Mouse (Mus musculus): ENCODE results near the gene Gm37419. TPM values are rescaled to one million over a fixed set of nuclear protein-coding genes. Genes with fewer than 3 reads are reported as not detected.

The Gm37419 gene
- polyA plus RNA-seq, 1 experiment from 2014 or later = not detected

DNA sequence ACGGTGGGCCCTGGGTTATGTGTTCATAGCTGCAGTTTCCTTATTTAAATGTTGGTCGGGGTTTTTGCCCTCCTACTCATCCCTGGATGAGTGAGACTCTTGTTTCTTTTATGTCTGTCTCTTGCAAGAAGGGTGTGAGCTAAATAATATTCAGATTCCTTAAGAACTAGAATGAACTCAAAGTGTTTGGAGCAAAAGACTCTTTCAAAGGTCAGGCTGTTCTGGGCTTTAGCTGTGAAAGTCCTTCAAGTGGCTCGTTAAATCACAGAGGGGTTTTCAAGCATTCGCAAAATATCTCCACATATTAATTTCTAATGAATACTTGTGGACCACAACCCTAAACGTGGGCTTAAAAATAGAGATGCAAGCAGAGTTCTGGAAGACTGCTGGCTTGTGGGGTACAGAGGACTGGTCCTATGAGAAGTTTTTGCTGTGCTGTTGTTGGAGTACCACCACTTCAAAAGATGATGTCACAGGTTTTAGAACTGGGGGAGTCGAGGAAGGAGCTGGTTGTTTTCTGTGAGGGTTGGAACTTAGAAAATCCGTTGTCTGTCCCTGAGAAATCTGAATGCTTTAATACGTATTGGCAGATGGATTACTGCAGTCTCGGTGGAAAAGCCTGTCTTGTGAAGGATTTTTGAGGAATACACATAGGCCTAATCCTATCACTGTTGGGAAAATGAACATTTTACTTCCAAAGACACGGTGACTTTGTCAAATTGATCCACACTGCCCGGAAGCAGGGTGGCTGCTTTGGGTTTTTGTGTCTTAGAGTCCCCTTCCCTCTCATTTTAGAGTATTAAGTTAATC, 2.1 kb downstream of the Gm37419 start:
- Histone ChIP-seq H3K27me3 (ENCODE audit: low read depth, poor library complexity, severe bottlenecking) (peaks cover 25% of the 10 kb centered on the region), H3K9me3 (replicated peaks) (no peaks in the 10 kb centered on the region), H3K36me3 (no peaks in the 10 kb centered on the region), H3K4me3 (peak overlapping the region; percentile 64), H3K4me1 (peaks cover 35% of the 10 kb centered on the region), H3K27ac (peak overlapping the region; percentile 42; the same call in 1 of the 2 replicates)
- 38% methylated on average over 11 of the region's 11 CpGs for WGBS
- no peak for DNase-seq (ENCODE audit: low spot score)

GRCm38 (mm10) chr16:23991170-23991569, 2.9 kb downstream of the Gm37419 start:
- 0% methylated on average over 4 of the region's 4 CpGs for WGBS
- no peak overlapping the region for H3K27ac ChIP-seq

DNA sequence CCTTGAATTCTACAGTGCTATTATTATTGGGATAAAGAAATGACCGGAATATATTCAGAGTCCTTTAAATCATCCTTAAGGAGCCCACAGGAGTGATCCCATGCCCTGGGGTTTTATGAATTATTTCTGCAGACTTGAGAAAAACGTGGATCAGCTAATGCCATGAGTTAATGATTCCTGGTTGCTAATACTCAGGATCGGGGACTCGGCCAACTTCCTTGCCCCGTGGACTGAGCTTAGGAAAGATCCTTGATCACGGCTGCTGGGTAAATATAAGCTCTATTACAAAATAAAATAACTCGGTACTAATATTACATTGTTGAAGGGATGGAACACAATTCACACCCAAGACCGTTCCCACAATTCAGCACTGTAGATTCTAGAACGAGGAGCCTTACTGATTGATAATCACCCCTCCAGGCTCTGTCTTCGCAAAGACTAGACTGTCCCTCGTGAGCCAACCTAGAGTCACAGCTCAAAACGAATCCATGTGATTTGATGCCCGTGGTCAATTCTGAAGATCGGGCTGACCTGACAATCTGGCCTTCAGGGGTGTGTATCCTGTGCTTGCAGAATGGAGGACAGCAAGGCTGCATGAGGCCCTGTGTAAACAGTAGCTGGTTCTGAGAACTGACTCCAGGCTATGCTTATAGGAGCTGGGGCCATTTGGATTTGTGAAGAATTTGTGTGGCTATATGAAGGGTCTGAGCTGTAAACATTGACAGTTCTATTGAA, 3.7 kb downstream of the Gm37419 start:
- WGBS = 90% methylated on average over 14 of the region's 14 CpGs
- H3K27me3 ChIP-seq (ENCODE audit: low read depth, poor library complexity, severe bottlenecking) = peaks cover 11% of the 10 kb centered on the region
- no peaks in the 10 kb centered on the region for H3K36me3 ChIP-seq
- no peaks in the 10 kb centered on the region for H3K9me3 ChIP-seq (replicated peaks)
- DNase-seq (ENCODE audit: low spot score) = no peak
- H3K4me3 ChIP-seq = no peak overlapping the region
- peaks cover 26% of the 10 kb centered on the region for H3K4me1 ChIP-seq
- H3K27ac ChIP-seq = no peak overlapping the region

More at GRCm38 (mm10) chr16:23991170-23991569, 2.9 kb downstream of the Gm37419 start:
- Histone ChIP-seq H3K4me3 (no peak overlapping the region), H3K9me3 (replicated peaks) (no peaks in the 10 kb centered on the region), H3K36me3 (no peaks in the 10 kb centered on the region), H3K4me1 (peaks cover 35% of the 10 kb centered on the region), H3K27me3 (ENCODE audit: low read depth, poor library complexity, severe bottlenecking) (peaks cover 19% of the 10 kb centered on the region)
- DNase-seq (ENCODE audit: low spot score) = peak; percentile 91

GRCm38 (mm10) chr16:23993351-23994321, 5.4 kb downstream of the Gm37419 start:
- 51% methylated on average over 17 of the region's 17 CpGs for WGBS
- H3K27ac ChIP-seq = no peak overlapping the region

GRCm38 (mm10) chr16:23996342-23996741, 8.1 kb downstream of the Gm37419 start:
- H3K27me3 ChIP-seq (ENCODE audit: low read depth, poor library complexity, severe bottlenecking) = no peaks in the 10 kb centered on the region
- WGBS = 89% methylated on average over 7 of the region's 7 CpGs
- peaks cover 12% of the 10 kb centered on the region for H3K4me1 ChIP-seq
- no peaks in the 10 kb centered on the region for H3K9me3 ChIP-seq (replicated peaks)
- H3K36me3 ChIP-seq = no peaks in the 10 kb centered on the region
- H3K27ac ChIP-seq = no peak overlapping the region
- H3K4me3 ChIP-seq = no peak overlapping the region
- DNase-seq (ENCODE audit: low spot score) = no peak

More at GRCm38 (mm10) chr16:23993351-23994321, 5.4 kb downstream of the Gm37419 start:
- H3K9me3 ChIP-seq (replicated peaks) = no peaks in the 10 kb centered on the region
- peaks cover 10% of the 10 kb centered on the region for H3K27me3 ChIP-seq (ENCODE audit: low read depth, poor library complexity, severe bottlenecking)
- H3K4me3 ChIP-seq = no peak overlapping the region
- no peak for DNase-seq (ENCODE audit: low spot score)
- peaks cover 25% of the 10 kb centered on the region for H3K4me1 ChIP-seq
- no peaks in the 10 kb centered on the region for H3K36me3 ChIP-seq

DNA sequence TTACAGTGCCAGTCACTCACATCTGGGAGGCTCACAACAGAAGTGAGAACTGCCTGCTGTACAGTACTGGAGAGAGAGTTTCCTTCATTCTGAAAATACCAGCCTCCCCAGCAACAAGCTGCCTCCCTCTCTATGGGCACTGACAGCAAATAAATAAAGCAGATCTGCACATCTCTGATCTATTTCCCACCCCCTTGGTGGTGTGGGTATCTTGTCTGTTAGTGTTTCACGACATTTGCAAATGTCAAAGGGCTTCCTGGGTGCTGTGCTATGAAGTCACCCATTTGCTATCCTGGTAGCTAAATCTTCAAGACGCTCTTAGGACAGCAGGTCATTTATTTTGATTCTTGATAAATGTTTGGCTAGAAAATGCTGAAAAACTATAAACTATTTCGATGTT, 8.9 kb downstream of the Gm37419 start:
- Histone ChIP-seq H3K4me1 (peaks cover 9% of the 10 kb centered on the region; the same call in 1 of the 2 replicates), H3K4me3 (no peak overlapping the region), H3K9me3 (replicated peaks) (no peaks in the 10 kb centered on the region), H3K27me3 (ENCODE audit: low read depth, poor library complexity, severe bottlenecking) (no peaks in the 10 kb centered on the region), H3K36me3 (no peaks in the 10 kb centered on the region), H3K27ac (no peak overlapping the region)
- no peak for DNase-seq (ENCODE audit: low spot score)
- 85% methylated on average over 3 of the region's 3 CpGs for WGBS

- Histone ChIP-seq H3K4me3 (no peak overlapping the region), H3K4me1 (peaks cover 9% of the 10 kb centered on the region; the same call in 1 of the 2 replicates), H3K27ac (no peak overlapping the region), H3K9me3 (replicated peaks) (no peaks in the 10 kb centered on the region), H3K36me3 (no peaks in the 10 kb centered on the region), H3K27me3 (ENCODE audit: low read depth, poor library complexity, severe bottlenecking) (no peaks in the 10 kb centered on the region)
- no peak for DNase-seq (ENCODE audit: low spot score)
- 90% methylated on average over 6 of the region's 6 CpGs for WGBS
Measured at GRCm38 (mm10) chr16:23997912-23998311, 9.6 kb downstream of the Gm37419 start.

DNA sequence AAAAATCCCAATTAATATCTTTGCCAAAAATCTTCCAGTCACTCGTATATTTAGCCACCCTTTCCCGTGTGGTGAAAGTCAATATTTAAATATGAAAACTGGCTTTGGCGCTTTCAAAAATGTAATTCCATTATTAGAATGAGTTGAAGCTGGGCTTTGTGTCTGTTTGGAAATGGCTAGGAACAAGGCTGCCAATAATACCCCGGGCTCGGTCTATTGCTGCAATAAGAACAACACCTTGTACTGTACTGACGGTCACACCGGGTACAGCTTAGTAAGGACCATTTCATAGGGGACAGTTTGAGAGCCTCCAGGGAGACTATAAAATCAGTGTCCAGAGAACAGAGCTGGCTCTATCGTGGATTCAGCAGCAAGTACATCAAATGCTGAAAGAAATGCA, 17.6 kb downstream of the Gm37419 start:
- DNase-seq (ENCODE audit: low spot score) = no peak
- H3K4me1 ChIP-seq = no peaks in the 10 kb centered on the region
- H3K9me3 ChIP-seq (replicated peaks) = no peaks in the 10 kb centered on the region
- 87% methylated on average over 8 of the region's 8 CpGs for WGBS
- no peaks in the 10 kb centered on the region for H3K27me3 ChIP-seq (ENCODE audit: low read depth, poor library complexity, severe bottlenecking)
- no peaks in the 10 kb centered on the region for H3K36me3 ChIP-seq
- no peak overlapping the region for H3K27ac ChIP-seq
- no peak overlapping the region for H3K4me3 ChIP-seq

DNA sequence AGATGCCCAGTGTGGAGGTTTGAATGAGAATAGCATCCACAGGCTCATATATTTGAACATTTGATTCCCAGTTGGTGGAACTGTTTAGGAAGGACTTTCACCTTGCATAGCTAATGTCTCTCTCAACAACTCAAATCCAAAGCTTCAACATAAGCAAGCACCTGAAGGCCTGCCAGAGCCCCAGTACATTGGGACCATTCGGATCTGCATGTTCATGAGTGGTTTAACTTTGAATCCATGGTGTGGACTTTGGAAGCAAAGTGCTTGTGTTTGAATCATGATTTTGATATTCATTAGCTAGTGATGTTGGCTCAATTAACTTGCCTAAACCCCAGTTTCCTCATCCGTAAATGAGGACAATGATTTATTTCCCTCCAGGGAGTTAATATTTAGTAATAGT, 21.6 kb downstream of the Gm37419 start:
- no peak overlapping the region for H3K27ac ChIP-seq
- H3K4me1 ChIP-seq = no peaks in the 10 kb centered on the region
- 91% methylated on average over 2 of the region's 2 CpGs for WGBS
- no peak for DNase-seq (ENCODE audit: low spot score)
- no peaks in the 10 kb centered on the region for H3K9me3 ChIP-seq (replicated peaks)
- H3K27me3 ChIP-seq (ENCODE audit: low read depth, poor library complexity, severe bottlenecking) = no peaks in the 10 kb centered on the region
- H3K36me3 ChIP-seq = no peaks in the 10 kb centered on the region
- H3K4me3 ChIP-seq = no peak overlapping the region

DNA sequence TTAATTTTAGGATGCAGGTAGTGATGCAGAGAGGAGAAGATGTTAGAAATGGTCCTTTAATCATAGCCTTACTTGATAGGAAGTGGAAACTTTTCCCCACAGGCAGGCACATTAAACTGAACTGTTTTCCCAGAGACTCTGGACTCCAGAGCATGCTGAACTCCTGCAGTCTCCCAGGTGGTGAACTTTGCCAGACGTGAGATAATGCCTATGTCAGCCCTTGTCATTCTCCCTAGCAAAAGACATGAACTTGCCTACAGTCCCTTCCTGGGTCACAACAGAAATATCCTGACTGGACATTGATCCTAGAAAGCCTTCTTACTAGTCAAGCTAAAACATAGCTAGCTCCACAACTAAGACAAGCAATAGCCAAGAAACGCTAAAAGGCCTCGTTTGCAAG, 23.0 kb downstream of the Gm37419 start:
- H3K27me3 ChIP-seq (ENCODE audit: low read depth, poor library complexity, severe bottlenecking) = no peaks in the 10 kb centered on the region
- WGBS = 80% methylated on average over 3 of the region's 3 CpGs

DNA sequence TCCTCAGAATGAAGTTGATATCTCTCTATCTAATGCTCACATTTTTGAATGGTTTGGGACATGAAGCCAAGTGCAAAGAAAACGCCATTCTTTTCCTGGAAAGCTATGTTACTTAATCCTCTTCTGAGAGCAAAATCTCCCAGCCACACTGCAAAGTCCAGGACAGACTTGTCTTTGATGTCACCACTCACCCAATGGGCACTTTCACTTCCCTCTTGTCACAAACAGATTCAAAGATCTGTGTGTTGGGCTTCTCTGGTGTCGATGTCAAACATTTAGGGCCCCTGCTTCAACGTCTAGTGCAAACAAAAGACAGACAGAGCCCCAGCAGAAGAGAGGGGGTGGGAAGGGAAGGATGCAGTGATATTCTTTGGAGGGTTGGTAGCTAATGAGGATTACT, 23.8 kb downstream of the Gm37419 start:
- Histone ChIP-seq H3K36me3 (no peaks in the 10 kb centered on the region), H3K27ac (no peak overlapping the region), H3K4me3 (no peak overlapping the region), H3K27me3 (ENCODE audit: low read depth, poor library complexity, severe bottlenecking) (no peaks in the 10 kb centered on the region), H3K9me3 (replicated peaks) (no peaks in the 10 kb centered on the region), H3K4me1 (no peaks in the 10 kb centered on the region)
- WGBS = 42% methylated on average over 3 of the region's 3 CpGs
- DNase-seq (ENCODE audit: low spot score) = no peak

More for the DNA sequence above, 23.0 kb downstream of the Gm37419 start:
- no peaks in the 10 kb centered on the region for H3K9me3 ChIP-seq (replicated peaks)
- no peaks in the 10 kb centered on the region for H3K36me3 ChIP-seq
- no peak overlapping the region for H3K4me3 ChIP-seq
- H3K4me1 ChIP-seq = no peaks in the 10 kb centered on the region
- DNase-seq (ENCODE audit: low spot score) = no peak
- H3K27ac ChIP-seq = no peak overlapping the region

GRCm38 (mm10) chr16:24014378-24014777, 26.1 kb downstream of the Gm37419 start:
- DNase-seq (ENCODE audit: low spot score) = no peak
- H3K9me3 ChIP-seq (replicated peaks) = no peaks in the 10 kb centered on the region
- no peak overlapping the region for H3K4me3 ChIP-seq
- H3K36me3 ChIP-seq = no peaks in the 10 kb centered on the region
- H3K27me3 ChIP-seq (ENCODE audit: low read depth, poor library complexity, severe bottlenecking) = no peaks in the 10 kb centered on the region
- no peaks in the 10 kb centered on the region for H3K4me1 ChIP-seq
- H3K27ac ChIP-seq = no peak overlapping the region
- WGBS = 82% methylated on average over 3 of the region's 3 CpGs

Measured in limb, embryonic 10.5 days (tissue).